Mouse (Mus musculus): ENCODE results near the gene Acer1. TPM values are rescaled to one million over a fixed set of nuclear protein-coding genes. Genes with fewer than 3 reads are reported as not detected.
A peak's percentile ranks its signal among the peaks of the same experiment; 100 is the strongest.
"Not testable (repeated sequence)": the region's sequence is repeated elsewhere in the genome, so short reads cannot be mapped to it uniquely, and the experiment has no call there.

Gene Acer1
- polyA plus RNA-seq, 1 experiment from 2014 or later, result 0.15 TPM

GRCm38 (mm10) chr17:56933395-56933794, 48.5 kb downstream of the Acer1 start:
- Histone ChIP-seq H3K4me1 (peaks cover 20% of the 10 kb centered on the region), H3K4me2 (peak overlapping the region; percentile 80; the same call in 1 of the 2 replicates), H3K9ac (no peak overlapping the region), H3K27ac (no peak overlapping the region), H3K36me3 (no peaks in the 10 kb centered on the region), H3K27me3 (replicated peaks) (no peaks in the 10 kb centered on the region), H3K4me3 (replicated peaks) (no peak overlapping the region), H3K9me3 (no peaks in the 10 kb centered on the region)
- WGBS, result 91% methylated on average over 2 of the region's 2 CpGs
- ATAC-seq (ENCODE audit: insufficient read depth, low FRiP score, low read depth), result no peak

GRCm38 (mm10) chr17:56930026-56930425, 51.9 kb downstream of the Acer1 start:
- H3K27ac ChIP-seq, result no peak overlapping the region

GRCm38 (mm10) chr17:56929530-56929929, 52.4 kb downstream of the Acer1 start:
- Histone ChIP-seq H3K27me3 (replicated peaks) (no peaks in the 10 kb centered on the region), H3K4me2 (no peak overlapping the region), H3K4me1 (peaks cover 14% of the 10 kb centered on the region), H3K9me3 (no peaks in the 10 kb centered on the region), H3K9ac (no peak overlapping the region), H3K27ac (no peak overlapping the region), H3K4me3 (replicated peaks) (no peak overlapping the region), H3K36me3 (0 out of 2 replicates have a peak, but pooled peaks cover 3% of the 10 kb centered on the region)
- ATAC-seq (ENCODE audit: insufficient read depth, low FRiP score, low read depth), result no peak
- WGBS, result 81% methylated on average over 1 of the region's 1 CpGs

More at GRCm38 (mm10) chr17:56930026-56930425, 51.9 kb downstream of the Acer1 start:
- H3K4me1 ChIP-seq, result peaks cover 17% of the 10 kb centered on the region
- 0 out of 2 replicates have a peak, but pooled peaks cover 3% of the 10 kb centered on the region for H3K36me3 ChIP-seq
- no peak overlapping the region for H3K9ac ChIP-seq
- WGBS, result 71% methylated on average over 8 of the region's 8 CpGs
- ATAC-seq (ENCODE audit: insufficient read depth, low FRiP score, low read depth), result no peak
- H3K4me3 ChIP-seq (replicated peaks), result no peak overlapping the region
- no peaks in the 10 kb centered on the region for H3K27me3 ChIP-seq (replicated peaks)
- H3K4me2 ChIP-seq, result no peak overlapping the region
- no peaks in the 10 kb centered on the region for H3K9me3 ChIP-seq

- no peak overlapping the region for H3K9ac ChIP-seq
- H3K27ac ChIP-seq, result no peak overlapping the region
- no peaks in the 10 kb centered on the region for H3K27me3 ChIP-seq (replicated peaks)
- H3K4me3 ChIP-seq (replicated peaks), result no peak overlapping the region
- no peak for ATAC-seq (ENCODE audit: insufficient read depth, low FRiP score, low read depth)
- no peaks in the 10 kb centered on the region for H3K9me3 ChIP-seq
- H3K36me3 ChIP-seq, result 0 out of 2 replicates have a peak, but pooled peaks cover 3% of the 10 kb centered on the region
- no peak overlapping the region for H3K4me2 ChIP-seq
- peaks cover 10% of the 10 kb centered on the region for H3K4me1 ChIP-seq
Measured at GRCm38 (mm10) chr17:56929101-56929500, 52.8 kb downstream of the Acer1 start.

GRCm38 (mm10) chr17:56925998-56926397, 55.9 kb downstream of the Acer1 start:
- 84% methylated on average over 2 of the region's 2 CpGs for WGBS
- no peak overlapping the region for H3K9ac ChIP-seq
- no peaks in the 10 kb centered on the region for H3K27me3 ChIP-seq (replicated peaks)
- no peak overlapping the region for H3K4me3 ChIP-seq (replicated peaks)
- 0 out of 2 replicates have a peak, but pooled peaks cover 8% of the 10 kb centered on the region for H3K36me3 ChIP-seq
- H3K9me3 ChIP-seq, result no peaks in the 10 kb centered on the region
- H3K27ac ChIP-seq, result no peak overlapping the region
- no peak for ATAC-seq (ENCODE audit: insufficient read depth, low FRiP score, low read depth)
- no peaks in the 10 kb centered on the region; the same call in 1 of the 2 replicates for H3K4me1 ChIP-seq
- H3K4me2 ChIP-seq, result no peak overlapping the region

- WGBS, result 84% methylated on average over 3 of the region's 3 CpGs
- no peaks in the 10 kb centered on the region for H3K4me1 ChIP-seq
- no peak for ATAC-seq (ENCODE audit: insufficient read depth, low FRiP score, low read depth)
- no peak overlapping the region for H3K9ac ChIP-seq
- no peak overlapping the region for H3K27ac ChIP-seq
- H3K36me3 ChIP-seq, result peaks cover 16% of the 10 kb centered on the region; the same call in 1 of the 2 replicates
- H3K4me3 ChIP-seq (replicated peaks), result no peak overlapping the region
- H3K27me3 ChIP-seq (replicated peaks), result no peaks in the 10 kb centered on the region
- H3K9me3 ChIP-seq, result no peaks in the 10 kb centered on the region
- no peak overlapping the region for H3K4me2 ChIP-seq
Measured at GRCm38 (mm10) chr17:56919725-56920124, 62.2 kb downstream of the Acer1 start.

- no peak overlapping the region for H3K27ac ChIP-seq
- no peaks in the 10 kb centered on the region for H3K27me3 ChIP-seq (replicated peaks)
- H3K9ac ChIP-seq, result no peak overlapping the region
- WGBS, result 97% methylated on average over 2 of the region's 2 CpGs
- peaks cover 24% of the 10 kb centered on the region; the same call in 1 of the 2 replicates for H3K36me3 ChIP-seq
- H3K9me3 ChIP-seq, result no peaks in the 10 kb centered on the region
- no peaks in the 10 kb centered on the region for H3K4me1 ChIP-seq
- H3K4me2 ChIP-seq, result no peak overlapping the region
- ATAC-seq (ENCODE audit: insufficient read depth, low FRiP score, low read depth), result no peak
- no peak overlapping the region for H3K4me3 ChIP-seq (replicated peaks)
Measured at GRCm38 (mm10) chr17:56917166-56917565, 64.8 kb downstream of the Acer1 start.

GRCm38 (mm10) chr17:56913444-56913843, 68.5 kb downstream of the Acer1 start:
- Histone ChIP-seq H3K4me2 (no peak overlapping the region), H3K36me3 (peaks cover 18% of the 10 kb centered on the region; the same call in 1 of the 2 replicates), H3K4me1 (no peaks in the 10 kb centered on the region), H3K9ac (no peak overlapping the region), H3K27ac (no peak overlapping the region), H3K4me3 (replicated peaks) (no peak overlapping the region), H3K27me3 (replicated peaks) (no peaks in the 10 kb centered on the region), H3K9me3 (no peaks in the 10 kb centered on the region)
- ATAC-seq (ENCODE audit: insufficient read depth, low FRiP score, low read depth), result no peak

GRCm38 (mm10) chr17:56913023-56913422, 68.9 kb downstream of the Acer1 start:
- Histone ChIP-seq H3K4me3 (replicated peaks) (no peak overlapping the region), H3K4me2 (no peak overlapping the region), H3K4me1 (peaks cover 3% of the 10 kb centered on the region; the same call in 1 of the 2 replicates), H3K27ac (no peak overlapping the region), H3K9me3 (no peaks in the 10 kb centered on the region), H3K9ac (no peak overlapping the region), H3K36me3 (peaks cover 18% of the 10 kb centered on the region), H3K27me3 (replicated peaks) (no peaks in the 10 kb centered on the region)
- ATAC-seq (ENCODE audit: insufficient read depth, low FRiP score, low read depth), result no peak
- 92% methylated on average over 3 of the region's 3 CpGs for WGBS

GRCm38 (mm10) chr17:56909764-56910163, 72.2 kb downstream of the Acer1 start:
- H3K4me2 ChIP-seq; H3K4me1 ChIP-seq; H3K9me3 ChIP-seq; H3K27ac ChIP-seq; H3K4me3 ChIP-seq (replicated peaks); H3K27me3 ChIP-seq (replicated peaks); ATAC-seq (ENCODE audit: insufficient read depth, low FRiP score, low read depth); H3K9ac ChIP-seq: not testable (repeated sequence)
- peaks cover 21% of the 10 kb centered on the region for H3K36me3 ChIP-seq
- 78% methylated on average over 2 of the region's 2 CpGs for WGBS

GRCm38 (mm10) chr17:56907887-56908286, 74.0 kb downstream of the Acer1 start:
- no peak for ATAC-seq (ENCODE audit: insufficient read depth, low FRiP score, low read depth)
- Histone ChIP-seq H3K27ac (peak overlapping the region; percentile 44; the same call in 1 of the 2 replicates), H3K4me1 (peaks cover 9% of the 10 kb centered on the region; the same call in 1 of the 2 replicates)

GRCm38 (mm10) chr17:56907096-56907495, 74.8 kb downstream of the Acer1 start:
- Histone ChIP-seq H3K4me2 (no peak overlapping the region), H3K36me3 (peaks cover 28% of the 10 kb centered on the region), H3K4me3 (replicated peaks) (no peak overlapping the region), H3K27me3 (replicated peaks) (no peaks in the 10 kb centered on the region), H3K9me3 (no peaks in the 10 kb centered on the region), H3K9ac (no peak overlapping the region), H3K4me1 (peaks cover 9% of the 10 kb centered on the region; the same call in 1 of the 2 replicates), H3K27ac (0 out of 2 replicates have a peak overlapping the region, but pooled peaks have one; percentile 44)
- no peak for ATAC-seq (ENCODE audit: insufficient read depth, low FRiP score, low read depth)
- WGBS, result 71% methylated on average over 5 of the region's 5 CpGs

More at GRCm38 (mm10) chr17:56907887-56908286, 74.0 kb downstream of the Acer1 start:
- Histone ChIP-seq H3K4me3 (replicated peaks) (no peak overlapping the region), H3K4me2 (no peak overlapping the region), H3K9me3 (no peaks in the 10 kb centered on the region), H3K9ac (no peak overlapping the region), H3K27me3 (replicated peaks) (no peaks in the 10 kb centered on the region), H3K36me3 (peaks cover 22% of the 10 kb centered on the region)
- WGBS, result 43% methylated on average over 9 of the region's 9 CpGs

- H3K36me3 ChIP-seq, result peaks cover 38% of the 10 kb centered on the region
- H3K27ac ChIP-seq, result no peak overlapping the region
- H3K9me3 ChIP-seq, result no peaks in the 10 kb centered on the region
- no peak overlapping the region for H3K4me3 ChIP-seq (replicated peaks)
- peaks cover 9% of the 10 kb centered on the region; the same call in 1 of the 2 replicates for H3K4me1 ChIP-seq
- no peak for ATAC-seq (ENCODE audit: insufficient read depth, low FRiP score, low read depth)
- 81% methylated on average over 3 of the region's 3 CpGs for WGBS
- H3K27me3 ChIP-seq (replicated peaks), result no peaks in the 10 kb centered on the region
- H3K4me2 ChIP-seq, result no peak overlapping the region
- no peak overlapping the region for H3K9ac ChIP-seq
Measured at GRCm38 (mm10) chr17:56906166-56906565, 75.8 kb downstream of the Acer1 start.
